Mouse (Mus musculus): ENCODE results near the gene Eno3. TPM values are rescaled to one million over a fixed set of nuclear protein-coding genes. Genes with fewer than 3 reads are reported as not detected.

The Eno3 gene
- polyA plus RNA-seq, 1 experiment from 2014 or later: 6.0 TPM

- ATAC-seq: no peak
- Histone ChIP-seq H3K4me1 (ENCODE audit: control insufficient read depth, insufficient read depth, low read length) (peaks cover 14% of the 10 kb centered on the region; the same call in 1 of the 2 replicates), H3K9ac (ENCODE audit: low read depth, low read length) (no peak overlapping the region), H3K36me3 (ENCODE audit: control insufficient read depth, insufficient read depth, low read length) (peaks cover 3% of the 10 kb centered on the region; the same call in 1 of the 2 replicates), H3K9me3 (replicated peaks; ENCODE audit: control insufficient read depth, low read length, poor library complexity, severe bottlenecking) (no peaks in the 10 kb centered on the region), H3K4me3 (ENCODE audit: low read depth, low read length) (no peak overlapping the region), H3K27ac (ENCODE audit: low read length) (no peak overlapping the region), H3K27me3 (ENCODE audit: control insufficient read depth, insufficient read depth, low read depth, low read length) (no peaks in the 10 kb centered on the region), H3K4me2 (ENCODE audit: low read length) (no peak overlapping the region)
- 91% methylated on average over 5 of the region's 5 CpGs for WGBS
Observed at GRCm38 (mm10) chr11:70658521-70658920, 1.5 kb downstream of the Eno3 start.

- WGBS: 81% methylated on average over 8 of the region's 8 CpGs
- Histone ChIP-seq H3K4me2 (ENCODE audit: low read length) (no peak overlapping the region), H3K9ac (ENCODE audit: low read depth, low read length) (no peak overlapping the region), H3K36me3 (ENCODE audit: control insufficient read depth, insufficient read depth, low read length) (peaks cover 5% of the 10 kb centered on the region), H3K27me3 (ENCODE audit: control insufficient read depth, insufficient read depth, low read depth, low read length) (no peaks in the 10 kb centered on the region), H3K9me3 (replicated peaks; ENCODE audit: control insufficient read depth, low read length, poor library complexity, severe bottlenecking) (no peaks in the 10 kb centered on the region), H3K4me3 (ENCODE audit: low read depth, low read length) (no peak overlapping the region), H3K4me1 (ENCODE audit: control insufficient read depth, insufficient read depth, low read length) (peaks cover 14% of the 10 kb centered on the region; the same call in 1 of the 2 replicates), H3K27ac (ENCODE audit: low read length) (no peak overlapping the region)
- no peak for ATAC-seq
Observed at GRCm38 (mm10) chr11:70658942-70659341, 1.9 kb downstream of the Eno3 start.

GRCm38 (mm10) chr11:70660571-70660970, 3.6 kb downstream of the Eno3 start:
- Histone ChIP-seq H3K4me3 (ENCODE audit: low read depth, low read length) (no peak overlapping the region), H3K4me1 (ENCODE audit: control insufficient read depth, insufficient read depth, low read length) (peaks cover 10% of the 10 kb centered on the region; the same call in 1 of the 2 replicates), H3K4me2 (ENCODE audit: low read length) (no peak overlapping the region), H3K9me3 (replicated peaks; ENCODE audit: control insufficient read depth, low read length, poor library complexity, severe bottlenecking) (no peaks in the 10 kb centered on the region), H3K27ac (ENCODE audit: low read length) (no peak overlapping the region), H3K36me3 (ENCODE audit: control insufficient read depth, insufficient read depth, low read length) (peaks cover 11% of the 10 kb centered on the region), H3K27me3 (ENCODE audit: control insufficient read depth, insufficient read depth, low read depth, low read length) (no peaks in the 10 kb centered on the region), H3K9ac (ENCODE audit: low read depth, low read length) (no peak overlapping the region)
- ATAC-seq: no peak
- 93% methylated on average over 8 of the region's 8 CpGs for WGBS

- H3K4me1 ChIP-seq (ENCODE audit: control insufficient read depth, insufficient read depth, low read length): peaks cover 10% of the 10 kb centered on the region
Observed at GRCm38 (mm10) chr11:70663101-70663500, 6.1 kb downstream of the Eno3 start.

GRCm38 (mm10) chr11:70663957-70664356, 7.0 kb downstream of the Eno3 start:
- Histone ChIP-seq H3K4me2 (ENCODE audit: low read length) (no peak overlapping the region), H3K4me3 (ENCODE audit: low read depth, low read length) (no peak overlapping the region), H3K9ac (ENCODE audit: low read depth, low read length) (no peak overlapping the region), H3K36me3 (ENCODE audit: control insufficient read depth, insufficient read depth, low read length) (peaks cover 11% of the 10 kb centered on the region), H3K9me3 (replicated peaks; ENCODE audit: control insufficient read depth, low read length, poor library complexity, severe bottlenecking) (no peaks in the 10 kb centered on the region), H3K27ac (ENCODE audit: low read length) (no peak overlapping the region), H3K27me3 (ENCODE audit: control insufficient read depth, insufficient read depth, low read depth, low read length) (no peaks in the 10 kb centered on the region), H3K4me1 (ENCODE audit: control insufficient read depth, insufficient read depth, low read length) (peaks cover 10% of the 10 kb centered on the region)
- WGBS: 92% methylated on average over 6 of the region's 6 CpGs
- ATAC-seq: no peak

More at GRCm38 (mm10) chr11:70663101-70663500, 6.1 kb downstream of the Eno3 start:
- Histone ChIP-seq H3K4me3 (ENCODE audit: low read depth, low read length) (no peak overlapping the region), H3K36me3 (ENCODE audit: control insufficient read depth, insufficient read depth, low read length) (peaks cover 11% of the 10 kb centered on the region), H3K27me3 (ENCODE audit: control insufficient read depth, insufficient read depth, low read depth, low read length) (no peaks in the 10 kb centered on the region), H3K4me2 (ENCODE audit: low read length) (no peak overlapping the region), H3K27ac (ENCODE audit: low read length) (no peak overlapping the region), H3K9me3 (replicated peaks; ENCODE audit: control insufficient read depth, low read length, poor library complexity, severe bottlenecking) (no peaks in the 10 kb centered on the region), H3K9ac (ENCODE audit: low read depth, low read length) (no peak overlapping the region)
- ATAC-seq: no peak
- 86% methylated on average over 8 of the region's 8 CpGs for WGBS

- H3K4me1 ChIP-seq (ENCODE audit: control insufficient read depth, insufficient read depth, low read length): peaks cover 10% of the 10 kb centered on the region
Observed at GRCm38 (mm10) chr11:70664741-70665140, 7.7 kb downstream of the Eno3 start.

GRCm38 (mm10) chr11:70666687-70667086, 9.7 kb downstream of the Eno3 start:
- no peak for ATAC-seq
- H3K4me3 ChIP-seq (ENCODE audit: low read depth, low read length): no peak overlapping the region
- H3K4me2 ChIP-seq (ENCODE audit: low read length): no peak overlapping the region
- peaks cover 22% of the 10 kb centered on the region for H3K4me1 ChIP-seq (ENCODE audit: control insufficient read depth, insufficient read depth, low read length)
- no peak overlapping the region for H3K27ac ChIP-seq (ENCODE audit: low read length)
- WGBS: 97% methylated on average over 8 of the region's 8 CpGs
- no peaks in the 10 kb centered on the region for H3K27me3 ChIP-seq (ENCODE audit: control insufficient read depth, insufficient read depth, low read depth, low read length)
- no peak overlapping the region for H3K9ac ChIP-seq (ENCODE audit: low read depth, low read length)
- H3K36me3 ChIP-seq (ENCODE audit: control insufficient read depth, insufficient read depth, low read length): peaks cover 11% of the 10 kb centered on the region
- H3K9me3 ChIP-seq (replicated peaks; ENCODE audit: control insufficient read depth, low read length, poor library complexity, severe bottlenecking): no peaks in the 10 kb centered on the region

More at GRCm38 (mm10) chr11:70664741-70665140, 7.7 kb downstream of the Eno3 start:
- ATAC-seq: no peak
- Histone ChIP-seq H3K27me3 (ENCODE audit: control insufficient read depth, insufficient read depth, low read depth, low read length) (no peaks in the 10 kb centered on the region), H3K36me3 (ENCODE audit: control insufficient read depth, insufficient read depth, low read length) (peaks cover 11% of the 10 kb centered on the region), H3K27ac (ENCODE audit: low read length) (no peak overlapping the region), H3K4me3 (ENCODE audit: low read depth, low read length) (no peak overlapping the region), H3K4me2 (ENCODE audit: low read length) (no peak overlapping the region), H3K9me3 (replicated peaks; ENCODE audit: control insufficient read depth, low read length, poor library complexity, severe bottlenecking) (no peaks in the 10 kb centered on the region), H3K9ac (ENCODE audit: low read depth, low read length) (no peak overlapping the region)
- WGBS: 94% methylated on average over 9 of the region's 9 CpGs

- H3K27ac ChIP-seq (ENCODE audit: low read length): peak overlapping the region; percentile 97
- H3K9ac ChIP-seq (ENCODE audit: low read depth, low read length): no peak overlapping the region
- H3K9me3 ChIP-seq (replicated peaks; ENCODE audit: control insufficient read depth, low read length, poor library complexity, severe bottlenecking): no peaks in the 10 kb centered on the region
- ATAC-seq: no peak
- no peaks in the 10 kb centered on the region for H3K27me3 ChIP-seq (ENCODE audit: control insufficient read depth, insufficient read depth, low read depth, low read length)
- H3K4me2 ChIP-seq (ENCODE audit: low read length): peak overlapping the region; percentile 69
- peaks cover 22% of the 10 kb centered on the region for H3K4me1 ChIP-seq (ENCODE audit: control insufficient read depth, insufficient read depth, low read length)
- H3K4me3 ChIP-seq (ENCODE audit: low read depth, low read length): peak overlapping the region; percentile 57
- peaks cover 13% of the 10 kb centered on the region for H3K36me3 ChIP-seq (ENCODE audit: control insufficient read depth, insufficient read depth, low read length)
- WGBS: 77% methylated on average over 14 of the region's 14 CpGs
Observed at GRCm38 (mm10) chr11:70667271-70668150, 10.5 kb downstream of the Eno3 start.

GRCm38 (mm10) chr11:70668335-70668770, 11.4 kb downstream of the Eno3 start:
- H3K4me3 ChIP-seq (ENCODE audit: low read depth, low read length): peak overlapping the region; percentile 57
- peak overlapping the region; percentile 97 for H3K27ac ChIP-seq (ENCODE audit: low read length)
- ATAC-seq: no peak
- peaks cover 9% of the 10 kb centered on the region for H3K36me3 ChIP-seq (ENCODE audit: control insufficient read depth, insufficient read depth, low read length)
- WGBS: 1% methylated on average over 15 of the region's 15 CpGs
- peaks cover 22% of the 10 kb centered on the region for H3K4me1 ChIP-seq (ENCODE audit: control insufficient read depth, insufficient read depth, low read length)
- no peaks in the 10 kb centered on the region for H3K9me3 ChIP-seq (replicated peaks; ENCODE audit: control insufficient read depth, low read length, poor library complexity, severe bottlenecking)
- H3K4me2 ChIP-seq (ENCODE audit: low read length): peak overlapping the region; percentile 69
- H3K9ac ChIP-seq (ENCODE audit: low read depth, low read length): peak overlapping the region; percentile 58
- H3K27me3 ChIP-seq (ENCODE audit: control insufficient read depth, insufficient read depth, low read depth, low read length): no peaks in the 10 kb centered on the region
